Mouse (Mus musculus): ENCODE data around the gene Gm37240. TPM values are rescaled to one million over a fixed set of nuclear protein-coding genes. Genes with fewer than 3 reads are reported as not detected.

Gene Gm37240
- polyA plus RNA-seq, 1 experiment = 0.77 TPM

GRCm38 (mm10) chr3:84731003-84731402, 1156.3 kb downstream of the Gm37240 start:
- H3K27me3 ChIP-seq (ENCODE audit: control insufficient read depth, insufficient read depth, low read length) = no peaks in the 10 kb centered on the region
- TF ChIP-seq POLR2A (IDR thresholded peaks at IDR 0.05; ENCODE audit: borderline replicate concordance, insufficient read depth, low read length) = no peak
- no peak for TF ChIP-seq CTCF (IDR thresholded peaks at IDR 0.05; ENCODE audit: borderline replicate concordance, insufficient read depth, low read depth, low read length)
- 60% methylated on average over 5 of the region's 5 CpGs for WGBS
- no peaks in the 10 kb centered on the region for H3K4me1 ChIP-seq (ENCODE audit: control insufficient read depth, insufficient read depth, low read length)
- no peak overlapping the region for H3K4me3 ChIP-seq (replicated peaks; ENCODE audit: insufficient read depth, low read depth, low read length)
- H3K27ac ChIP-seq (ENCODE audit: insufficient read depth, low read length) = no peak overlapping the region
- no peak for DNase-seq

- whole genome bisulfite sequencing = 87% methylated on average over 6 of the region's 6 CpGs
- Histone ChIP-seq H3K27me3 (ENCODE audit: control insufficient read depth, insufficient read depth, low read length) (no peaks in the 10 kb centered on the region), H3K4me1 (ENCODE audit: control insufficient read depth, insufficient read depth, low read length) (no peaks in the 10 kb centered on the region), H3K27ac (ENCODE audit: insufficient read depth, low read length) (no peak overlapping the region), H3K4me3 (replicated peaks; ENCODE audit: insufficient read depth, low read depth, low read length) (no peak overlapping the region)
- TF ChIP-seq POLR2A (IDR thresholded peaks at IDR 0.05; ENCODE audit: borderline replicate concordance, insufficient read depth, low read length) (no peak), CTCF (IDR thresholded peaks at IDR 0.05; ENCODE audit: borderline replicate concordance, insufficient read depth, low read depth, low read length) (no peak)
- no peak for DNase-seq
Measured at GRCm38 (mm10) chr3:84729806-84730205, 1157.5 kb downstream of the Gm37240 start.

- TF ChIP-seq CTCF (IDR thresholded peaks at IDR 0.05; ENCODE audit: borderline replicate concordance, insufficient read depth, low read depth, low read length) = no peak
- no peak for TF ChIP-seq POLR2A (IDR thresholded peaks at IDR 0.05; ENCODE audit: borderline replicate concordance, insufficient read depth, low read length)
- Histone ChIP-seq H3K4me1 (ENCODE audit: control insufficient read depth, insufficient read depth, low read length) (no peaks in the 10 kb centered on the region), H3K27ac (ENCODE audit: insufficient read depth, low read length) (no peak overlapping the region), H3K4me3 (replicated peaks; ENCODE audit: insufficient read depth, low read depth, low read length) (no peak overlapping the region), H3K27me3 (ENCODE audit: control insufficient read depth, insufficient read depth, low read length) (no peaks in the 10 kb centered on the region)
- 54% methylated on average over 5 of the region's 5 CpGs for WGBS
- DNase-seq = no peak
Measured at GRCm38 (mm10) chr3:84723996-84724395, 1163.3 kb downstream of the Gm37240 start.

GRCm38 (mm10) chr3:84722680-84723079, 1164.6 kb downstream of the Gm37240 start:
- WGBS = 96% methylated on average over 4 of the region's 4 CpGs

GRCm38 (mm10) chr3:84715073-84715768, 1172.1 kb downstream of the Gm37240 start:
- Histone ChIP-seq H3K27me3 (ENCODE audit: control insufficient read depth, insufficient read depth, low read length) (no peaks in the 10 kb centered on the region), H3K27ac (ENCODE audit: insufficient read depth, low read length) (no peak overlapping the region), H3K4me3 (replicated peaks; ENCODE audit: insufficient read depth, low read depth, low read length) (no peak overlapping the region), H3K4me1 (ENCODE audit: control insufficient read depth, insufficient read depth, low read length) (no peaks in the 10 kb centered on the region)
- no peak for TF ChIP-seq CTCF (IDR thresholded peaks at IDR 0.05; ENCODE audit: borderline replicate concordance, insufficient read depth, low read depth, low read length)
- TF ChIP-seq POLR2A (IDR thresholded peaks at IDR 0.05; ENCODE audit: borderline replicate concordance, insufficient read depth, low read length) = no peak
- 73% methylated on average over 15 of the region's 15 CpGs for WGBS
- DNase-seq = no peak

More at GRCm38 (mm10) chr3:84722680-84723079, 1164.6 kb downstream of the Gm37240 start:
- TF ChIP-seq CTCF (IDR thresholded peaks at IDR 0.05; ENCODE audit: borderline replicate concordance, insufficient read depth, low read depth, low read length) (no peak), POLR2A (IDR thresholded peaks at IDR 0.05; ENCODE audit: borderline replicate concordance, insufficient read depth, low read length) (no peak)
- H3K27me3 ChIP-seq (ENCODE audit: control insufficient read depth, insufficient read depth, low read length) = no peaks in the 10 kb centered on the region
- no peak overlapping the region for H3K27ac ChIP-seq (ENCODE audit: insufficient read depth, low read length)
- DNase-seq = no peak
- no peaks in the 10 kb centered on the region for H3K4me1 ChIP-seq (ENCODE audit: control insufficient read depth, insufficient read depth, low read length)
- no peak overlapping the region for H3K4me3 ChIP-seq (replicated peaks; ENCODE audit: insufficient read depth, low read depth, low read length)

GRCm38 (mm10) chr3:84712941-84713340, 1174.4 kb downstream of the Gm37240 start:
- no peak for DNase-seq

GRCm38 (mm10) chr3:84710723-84711122, 1176.6 kb downstream of the Gm37240 start:
- TF ChIP-seq CTCF (IDR thresholded peaks at IDR 0.05; ENCODE audit: borderline replicate concordance, insufficient read depth, low read depth, low read length) (no peak), POLR2A (IDR thresholded peaks at IDR 0.05; ENCODE audit: borderline replicate concordance, insufficient read depth, low read length) (no peak)
- 94% methylated on average over 4 of the region's 4 CpGs for WGBS
- Histone ChIP-seq H3K27me3 (ENCODE audit: control insufficient read depth, insufficient read depth, low read length) (no peaks in the 10 kb centered on the region), H3K4me1 (ENCODE audit: control insufficient read depth, insufficient read depth, low read length) (no peaks in the 10 kb centered on the region; the same call in 1 of the 2 replicates), H3K4me3 (replicated peaks; ENCODE audit: insufficient read depth, low read depth, low read length) (no peak overlapping the region), H3K27ac (ENCODE audit: insufficient read depth, low read length) (no peak overlapping the region)
- no peak for DNase-seq

More at GRCm38 (mm10) chr3:84712941-84713340, 1174.4 kb downstream of the Gm37240 start:
- WGBS = 53% methylated on average over 2 of the region's 2 CpGs
- Histone ChIP-seq H3K27ac (ENCODE audit: insufficient read depth, low read length) (no peak overlapping the region), H3K4me1 (ENCODE audit: control insufficient read depth, insufficient read depth, low read length) (no peaks in the 10 kb centered on the region; the same call in 1 of the 2 replicates), H3K4me3 (replicated peaks; ENCODE audit: insufficient read depth, low read depth, low read length) (no peak overlapping the region), H3K27me3 (ENCODE audit: control insufficient read depth, insufficient read depth, low read length) (no peaks in the 10 kb centered on the region)
- TF ChIP-seq POLR2A (IDR thresholded peaks at IDR 0.05; ENCODE audit: borderline replicate concordance, insufficient read depth, low read length) (no peak), CTCF (IDR thresholded peaks at IDR 0.05; ENCODE audit: borderline replicate concordance, insufficient read depth, low read depth, low read length) (no peak)

- no peak overlapping the region for H3K4me3 ChIP-seq (replicated peaks; ENCODE audit: insufficient read depth, low read depth, low read length)
- WGBS = 76% methylated on average over 8 of the region's 8 CpGs
- H3K27ac ChIP-seq (ENCODE audit: insufficient read depth, low read length) = no peak overlapping the region
- no peaks in the 10 kb centered on the region for H3K27me3 ChIP-seq (ENCODE audit: control insufficient read depth, insufficient read depth, low read length)
- TF ChIP-seq CTCF (IDR thresholded peaks at IDR 0.05; ENCODE audit: borderline replicate concordance, insufficient read depth, low read depth, low read length) (no peak), POLR2A (IDR thresholded peaks at IDR 0.05; ENCODE audit: borderline replicate concordance, insufficient read depth, low read length) (no peak)
- no peaks in the 10 kb centered on the region; the same call in 1 of the 2 replicates for H3K4me1 ChIP-seq (ENCODE audit: control insufficient read depth, insufficient read depth, low read length)
- no peak for DNase-seq
Measured at GRCm38 (mm10) chr3:84709967-84710366, 1177.4 kb downstream of the Gm37240 start.
